Mouse (Mus musculus) bone marrow macrophage, adult 2 months (primary cell): ENCODE results near the gene Cbx4. TPM values are rescaled to one million over a fixed set of nuclear protein-coding genes. Genes with fewer than 3 reads are reported as not detected.
A peak's percentile ranks its signal among the peaks of the same experiment; 100 is the strongest.

ENCODE experiments used
- H3K27ac ChIP-seq: 2 replicates; pipeline ENCODE4 v1.5.1; 2012; ENCODE audit warnings: low read depth, low read length; ENCODE audit not compliant: insufficient read depth
- H3K4me1 ChIP-seq: 2 replicates; pipeline ENCODE4 v1.6.1; 2012; ENCODE audit warnings: low read length; ENCODE audit not compliant: control insufficient read depth, insufficient read depth
- H3K4me3 ChIP-seq: 2 replicates; pipeline ENCODE4 v1.5.1; 2012; ENCODE audit warnings: mild to moderate bottlenecking, low read length, moderate library complexity; ENCODE audit not compliant: insufficient read depth
- CTCF ChIP-seq: IDR thresholded peaks from 2 replicates; pipeline ENCODE4 v1.5.1; 2012; ENCODE audit warnings: low read depth, mild to moderate bottlenecking, low read length, moderate library complexity
- POLR2A ChIP-seq: IDR thresholded peaks from 2 replicates; pipeline ENCODE4 v1.6.1; 2012; ENCODE audit warnings: mild to moderate bottlenecking, low read depth, low read length, borderline replicate concordance
- polyA plus RNA-seq: library from polyadenylated mRNA; stranded (reverse); fragments of >200 nt; gene quantifications from 2 replicates; pipeline ENCODE4 v1.2.4, GENCODE M21; 2012; ENCODE audit not compliant: missing spikeins, insufficient read depth, insufficient read length

Gene Cbx4
- polyA plus RNA-seq, 1 experiment = 15.8 TPM

GRCm38 (mm10) chr11:119042466-119043272 lies 43.4 kb downstream of the Cbx4 start:
- Histone ChIP-seq H3K4me3 (no peak overlapping the region), H3K27ac (no peak overlapping the region), H3K4me1 (peaks cover 12% of the 10 kb centered on the region)
- TF ChIP-seq CTCF = no peak
- TF ChIP-seq POLR2A = no peak

DNA sequence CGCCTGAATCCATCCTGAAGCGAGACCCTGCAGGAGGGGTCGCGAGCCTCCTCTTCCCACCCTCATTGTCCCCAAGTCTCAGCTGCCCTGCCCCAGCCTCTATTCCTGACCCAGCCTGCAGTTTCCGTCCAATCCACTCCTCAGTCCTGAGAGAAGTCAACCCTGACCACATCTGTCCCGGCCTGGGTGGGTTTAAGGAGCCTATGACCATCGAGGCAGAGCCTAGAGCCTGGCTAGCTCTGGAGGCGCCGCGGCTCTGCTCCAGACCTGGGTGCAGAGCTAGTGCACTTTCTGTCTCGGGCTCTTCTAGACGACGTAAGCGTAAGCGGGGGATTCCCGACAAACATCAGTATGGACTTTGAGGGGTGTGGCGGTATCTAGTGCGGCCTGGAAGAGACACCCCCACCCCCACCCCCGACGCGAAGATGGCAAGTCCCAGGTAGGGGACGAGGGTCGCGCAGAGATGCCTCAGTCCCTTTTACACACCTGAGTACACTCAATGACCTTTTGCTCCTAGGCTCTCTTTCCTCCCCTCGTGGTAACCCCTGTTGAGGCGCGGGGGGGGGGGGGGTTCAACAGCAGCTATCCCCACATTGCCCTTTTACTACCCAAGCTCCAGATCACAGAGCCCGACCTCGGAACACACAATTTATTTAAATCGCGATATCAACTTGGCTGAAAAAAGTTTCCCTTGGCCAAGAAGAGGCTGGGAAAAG lies 44.1 kb downstream of the Cbx4 start:
- Histone ChIP-seq H3K4me3 (peak overlapping the region; percentile 80), H3K27ac (no peak overlapping the region), H3K4me1 (peaks cover 12% of the 10 kb centered on the region)
- TF ChIP-seq POLR2A (no peak), CTCF (no peak)

GRCm38 (mm10) chr11:119041325-119041716 lies 44.7 kb downstream of the Cbx4 start:
- TF ChIP-seq POLR2A (no peak), CTCF (no peak)
- Histone ChIP-seq H3K27ac (no peak overlapping the region), H3K4me1 (peaks cover 12% of the 10 kb centered on the region), H3K4me3 (peak overlapping the region; percentile 80)

DNA sequence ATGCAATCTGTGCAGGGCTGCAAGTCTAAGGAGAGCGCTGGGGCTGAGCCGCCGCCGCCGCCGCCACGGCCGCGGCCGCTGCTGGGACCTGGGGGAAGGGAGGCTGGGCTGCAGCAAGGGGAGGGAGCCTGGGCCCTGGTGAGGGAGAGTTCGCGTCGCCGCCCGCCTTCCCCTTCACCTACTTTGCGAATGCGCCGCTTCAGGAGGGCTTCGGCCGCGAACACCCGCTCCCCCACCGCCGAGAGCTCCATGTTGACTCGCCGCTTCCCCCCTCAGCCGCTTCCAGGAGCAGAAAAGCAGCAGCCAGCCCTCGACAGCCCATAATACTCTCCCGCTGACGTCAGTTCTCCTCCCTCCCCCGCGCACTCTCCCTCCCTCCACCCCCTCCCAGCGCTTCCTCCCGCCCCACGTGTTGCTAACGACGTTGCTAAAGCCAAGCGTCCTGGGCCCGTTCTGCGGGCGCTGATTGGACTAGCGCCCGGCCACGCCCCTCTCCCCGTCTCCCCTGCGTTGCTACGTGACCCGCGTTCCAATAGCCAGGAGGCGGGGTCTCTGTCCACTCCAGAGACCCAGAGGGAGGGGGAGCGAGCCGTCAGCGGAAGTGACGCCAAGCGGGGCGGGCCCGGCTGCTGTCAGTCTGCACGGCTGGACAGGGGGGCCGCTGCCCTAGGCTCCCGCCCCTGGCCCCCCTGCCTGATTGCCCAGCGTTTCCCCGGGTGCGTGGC lies 45.3 kb downstream of the Cbx4 start, which contains the start of gene Cbx8:
Gene Cbx8 (minus strand): TSS at position 370 of the 725 bp plus-strand sequence.
- peaks cover 12% of the 10 kb centered on the region for H3K4me1 ChIP-seq
- H3K4me3 ChIP-seq = peak within 1 kb of the TSS; percentile 80
- peak within 1 kb of the TSS; percentile 42 for H3K27ac ChIP-seq
- TF ChIP-seq POLR2A = peak; percentile 53; the same call in 1 of the 2 replicates
- TF ChIP-seq CTCF = no peak

GRCm38 (mm10) chr11:119039732-119040512 lies 46.1 kb downstream of the Cbx4 start:
- TF ChIP-seq CTCF (no peak), POLR2A (no peak)
- 0 out of 2 replicates have a peak overlapping the region, but pooled peaks have one; percentile 42 for H3K27ac ChIP-seq
- H3K4me1 ChIP-seq = peaks cover 12% of the 10 kb centered on the region
- H3K4me3 ChIP-seq = peak overlapping the region; percentile 63

GRCm38 (mm10) chr11:119038744-119039484 lies 47.1 kb downstream of the Cbx4 start:
- no peak overlapping the region for H3K27ac ChIP-seq
- H3K4me3 ChIP-seq = no peak overlapping the region
- TF ChIP-seq CTCF (no peak), POLR2A (no peak)
- peaks cover 12% of the 10 kb centered on the region for H3K4me1 ChIP-seq

DNA sequence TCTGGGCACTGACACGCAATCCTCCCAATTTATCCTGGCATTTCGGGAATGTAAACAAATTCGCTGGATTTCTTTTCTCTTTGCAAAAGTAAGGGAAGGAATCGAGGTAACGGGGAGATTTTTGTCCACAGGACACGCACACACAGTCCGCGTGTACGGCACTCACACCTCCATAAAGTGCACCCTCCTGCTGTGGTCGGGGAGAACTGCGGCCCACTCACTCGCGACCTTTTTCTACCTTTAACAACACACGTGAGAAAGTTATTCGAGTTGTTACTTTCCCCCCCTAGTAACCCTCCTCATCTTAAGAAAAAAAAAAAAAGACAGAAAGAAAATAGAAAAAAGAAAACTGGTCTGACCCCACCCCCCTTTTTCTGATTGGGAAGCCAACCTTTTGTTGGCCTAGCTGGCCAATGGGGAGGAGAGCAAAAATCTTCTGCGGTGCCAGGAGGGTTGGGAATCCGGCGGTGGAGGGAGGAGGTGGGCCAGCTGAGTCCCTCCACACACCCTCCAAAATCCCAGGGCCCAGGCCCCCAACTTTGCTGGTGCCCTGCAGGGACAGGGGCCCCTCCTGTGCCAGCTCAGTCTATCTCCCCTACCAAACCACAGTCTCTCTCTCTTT lies 48.1 kb downstream of the Cbx4 start:
- TF ChIP-seq POLR2A = no peak
- no peak for TF ChIP-seq CTCF
- no peak overlapping the region for H3K27ac ChIP-seq
- H3K4me1 ChIP-seq = peaks cover 12% of the 10 kb centered on the region
- H3K4me3 ChIP-seq = no peak overlapping the region

- Histone ChIP-seq H3K27ac (no peak overlapping the region), H3K4me1 (peaks cover 10% of the 10 kb centered on the region), H3K4me3 (peak overlapping the region; percentile 38)
- TF ChIP-seq CTCF = no peak
- TF ChIP-seq POLR2A = no peak
Measured at GRCm38 (mm10) chr11:119036934-119037779, 48.9 kb downstream of the Cbx4 start.
